Mouse (Mus musculus) spleen, adult 10 weeks (tissue): ENCODE data around the gene Il2ra. TPM values are rescaled to one million over a fixed set of nuclear protein-coding genes. Genes with fewer than 3 reads are reported as not detected.

Experiments used
- polyA plus RNA-seq: library from polyadenylated mRNA; stranded (reverse); fragments of 350-450 nt; fragmentation: Illumina TruSeq; extraction: RNeasy Lipid Tissue Mini Kit (QIAGEN cat#74804); gene quantifications from one replicate; pipeline ENCODE4 v1.2.3, GENCODE M21; 2015; ENCODE audit warnings: low replicate concordance; ENCODE audit not compliant: insufficient read depth

Gene Il2ra
- 10.7 TPM for polyA plus RNA-seq

GRCm38 (mm10) chr2:11642451-11642941 is at the start of gene Il2ra:
Gene Il2ra, plus strand, starts transcription at chr2:11642807.

GRCm38 (mm10) chr2:11604053-11604452 is 38.6 kb upstream of the Il2ra start, which contains the start of gene Rbm17:
Gene Rbm17, minus strand, starts transcription at chr2:11604153.

GRCm38 (mm10) chr2:11625890-11626289 is 16.7 kb upstream of the Il2ra start, which contains the start of gene Gm17490:
Gene Gm17490, minus strand, starts transcription at chr2:11626264.

DNA sequence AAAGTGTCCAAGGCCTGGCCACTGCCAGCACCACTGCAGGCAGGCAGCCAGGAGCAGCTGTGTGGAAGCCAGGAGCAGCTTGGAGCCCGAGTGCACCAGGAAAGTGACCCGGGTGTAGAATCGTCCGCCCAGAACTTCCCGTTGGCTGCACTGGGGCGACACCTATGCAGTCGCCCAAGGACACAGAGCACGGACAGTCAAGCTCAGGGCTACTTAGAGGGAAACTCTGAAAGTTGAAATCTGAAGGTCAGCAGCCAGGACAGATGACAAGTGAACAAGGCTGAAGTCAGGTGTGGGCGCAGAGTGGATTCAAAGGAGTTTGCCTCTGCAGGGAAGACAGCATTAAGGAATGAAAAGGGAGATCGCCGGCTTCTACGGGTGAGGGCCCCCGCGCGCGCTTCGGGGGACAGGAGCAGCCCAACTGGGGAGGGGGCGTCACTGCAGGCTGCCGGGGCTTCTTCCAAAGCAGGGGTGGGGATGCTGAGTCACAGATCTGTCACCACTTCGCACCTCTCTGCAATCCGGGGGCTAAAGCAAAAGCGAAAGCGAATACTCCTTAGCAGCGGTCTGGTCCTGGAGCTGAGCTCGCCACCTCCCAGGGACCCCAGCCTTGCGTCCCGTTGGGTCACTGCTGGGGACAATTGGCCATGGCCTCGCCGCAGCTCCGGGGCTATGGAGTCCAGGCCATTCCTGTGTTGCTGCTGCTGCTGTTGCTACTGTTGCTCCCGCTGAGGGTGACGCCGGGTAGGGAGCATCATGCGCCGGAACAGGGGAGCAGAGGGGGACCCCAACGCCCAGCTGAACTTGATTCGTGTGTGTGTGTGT is 62.8 kb downstream of the Il2ra start, which contains the start of gene Il15ra:
Gene Il15ra, plus strand, starts transcription at position 90 of the 825 bp plus-strand sequence.

Other genes with a start within 250 kb of the Il2ra start
- 54.1 TPM for gene Pfkfb3, start 88.7 kb upstream of the Il2ra start, polyA plus RNA-seq
- 202 TPM for gene Rbm17, start 38.7 kb upstream of the Il2ra start, polyA plus RNA-seq
- gene Gm17490, start 16.5 kb upstream of the Il2ra start, polyA plus RNA-seq: not detected
- gene Il15ra, start 62.5 kb downstream of the Il2ra start, polyA plus RNA-seq: 27.0 TPM
- gene Fbh1, start 134.8 kb downstream of the Il2ra start, polyA plus RNA-seq: 84.2 TPM
- 88.0 TPM for gene Ankrd16, start 135.1 kb downstream of the Il2ra start, polyA plus RNA-seq